Mouse (Mus musculus): ENCODE measurements around the gene Ptges. TPM values are rescaled to one million over a fixed set of nuclear protein-coding genes. Genes with fewer than 3 reads are reported as not detected.
"Not testable (repeated sequence)": the region's sequence is repeated elsewhere in the genome, so short reads cannot be mapped to it uniquely, and the experiment has no call there.

Gene Ptges
- polyA plus RNA-seq, 1 experiment: 37.2 TPM

GRCm38 (mm10) chr2:30918126-30918525 is 11.5 kb downstream of the Ptges start:
- 0 out of 2 replicates have a peak overlapping the region, but pooled peaks have one; percentile 0 for H3K27ac ChIP-seq (ENCODE audit: insufficient read depth, low read length)

GRCm38 (mm10) chr2:30917649-30918048 is 12.0 kb downstream of the Ptges start:
- H3K27ac ChIP-seq (ENCODE audit: insufficient read depth, low read length): no peak overlapping the region
- peaks cover 10% of the 10 kb centered on the region for H3K4me1 ChIP-seq (ENCODE audit: control insufficient read depth, insufficient read depth, low read length)
- no peak overlapping the region for H3K4me3 ChIP-seq (ENCODE audit: insufficient read depth, low read length)
- TF ChIP-seq POLR2A (IDR thresholded peaks at IDR 0.05; ENCODE audit: low read depth, low read length): no peak
- no peak for TF ChIP-seq CTCF (IDR thresholded peaks at IDR 0.05; ENCODE audit: borderline replicate concordance, insufficient read depth, low read length)

More at GRCm38 (mm10) chr2:30918126-30918525, 11.5 kb downstream of the Ptges start:
- Histone ChIP-seq H3K4me1 (ENCODE audit: control insufficient read depth, insufficient read depth, low read length) (peaks cover 10% of the 10 kb centered on the region), H3K4me3 (ENCODE audit: insufficient read depth, low read length) (no peak overlapping the region)
- no peak for TF ChIP-seq POLR2A (IDR thresholded peaks at IDR 0.05; ENCODE audit: low read depth, low read length)
- no peak for TF ChIP-seq CTCF (IDR thresholded peaks at IDR 0.05; ENCODE audit: borderline replicate concordance, insufficient read depth, low read length)

GRCm38 (mm10) chr2:30915933-30916332 is 13.7 kb downstream of the Ptges start:
- not testable (repeated sequence) for H3K4me3 ChIP-seq (ENCODE audit: insufficient read depth, low read length); H3K27ac ChIP-seq (ENCODE audit: insufficient read depth, low read length); H3K4me1 ChIP-seq (ENCODE audit: control insufficient read depth, insufficient read depth, low read length)

GRCm38 (mm10) chr2:30915376-30915775 is 14.3 kb downstream of the Ptges start:
- TF ChIP-seq CTCF (IDR thresholded peaks at IDR 0.05; ENCODE audit: borderline replicate concordance, insufficient read depth, low read length) (no peak), POLR2A (IDR thresholded peaks at IDR 0.05; ENCODE audit: low read depth, low read length) (no peak)
- no peak overlapping the region for H3K4me3 ChIP-seq (ENCODE audit: insufficient read depth, low read length)
- peaks cover 10% of the 10 kb centered on the region for H3K4me1 ChIP-seq (ENCODE audit: control insufficient read depth, insufficient read depth, low read length)
- H3K27ac ChIP-seq (ENCODE audit: insufficient read depth, low read length): no peak overlapping the region

DNA sequence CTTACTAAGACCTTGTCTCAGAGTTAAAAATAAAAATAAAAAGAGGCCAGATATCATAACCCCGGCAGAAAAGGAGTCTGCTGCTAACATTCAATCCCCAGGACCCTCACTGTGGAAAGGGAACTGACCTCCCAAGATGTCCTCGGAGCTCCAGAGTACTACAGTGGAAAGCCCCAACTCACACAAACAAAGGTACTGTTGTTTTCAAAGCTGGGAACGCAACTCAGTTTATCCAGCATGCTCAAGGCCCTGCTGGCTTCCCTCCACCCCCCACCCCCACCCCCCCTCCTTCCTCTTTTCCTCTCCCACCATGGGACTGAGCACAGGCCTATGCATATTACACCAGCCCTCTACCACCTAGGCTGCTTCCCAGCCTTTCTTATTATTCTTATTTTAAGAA is 14.8 kb downstream of the Ptges start:
- no peak overlapping the region for H3K27ac ChIP-seq (ENCODE audit: insufficient read depth, low read length)
- TF ChIP-seq CTCF (IDR thresholded peaks at IDR 0.05; ENCODE audit: borderline replicate concordance, insufficient read depth, low read length) (no peak), POLR2A (IDR thresholded peaks at IDR 0.05; ENCODE audit: low read depth, low read length) (no peak)

GRCm38 (mm10) chr2:30913022-30913421 is 16.6 kb downstream of the Ptges start:
- TF ChIP-seq POLR2A (IDR thresholded peaks at IDR 0.05; ENCODE audit: low read depth, low read length): no peak
- no peak for TF ChIP-seq CTCF (IDR thresholded peaks at IDR 0.05; ENCODE audit: borderline replicate concordance, insufficient read depth, low read length)
- Histone ChIP-seq H3K27ac (ENCODE audit: insufficient read depth, low read length) (no peak overlapping the region), H3K4me3 (ENCODE audit: insufficient read depth, low read length) (no peak overlapping the region), H3K4me1 (ENCODE audit: control insufficient read depth, insufficient read depth, low read length) (no peaks in the 10 kb centered on the region)

More for the DNA sequence above, 14.8 kb downstream of the Ptges start:
- peaks cover 9% of the 10 kb centered on the region for H3K4me1 ChIP-seq (ENCODE audit: control insufficient read depth, insufficient read depth, low read length)
- H3K4me3 ChIP-seq (ENCODE audit: insufficient read depth, low read length): no peak overlapping the region

DNA sequence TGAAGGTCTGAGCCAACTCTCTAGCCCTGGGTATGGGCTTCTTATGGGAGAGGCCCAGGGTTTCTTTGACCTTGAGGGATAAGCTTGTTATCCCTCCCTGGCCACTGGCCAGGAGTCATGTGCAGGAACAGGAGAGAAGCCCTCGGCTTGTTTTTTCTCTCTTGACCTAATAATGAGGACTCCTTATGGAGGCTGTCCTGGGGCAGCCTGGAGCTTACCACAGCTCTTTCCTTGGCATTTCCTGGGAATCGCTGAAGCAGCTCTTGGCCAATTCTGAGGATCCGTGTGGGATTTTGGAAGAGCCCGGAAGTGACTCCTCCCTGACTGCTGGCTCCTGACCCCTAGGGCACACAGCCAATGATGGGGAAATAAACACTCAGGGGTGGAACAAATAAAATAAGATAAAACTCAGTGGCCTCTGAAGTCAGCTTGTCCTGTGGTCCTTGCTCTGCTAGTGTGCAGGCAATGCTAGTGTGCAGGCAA is 17.3 kb downstream of the Ptges start:
- H3K27ac ChIP-seq (ENCODE audit: insufficient read depth, low read length): no peak overlapping the region
- TF ChIP-seq CTCF (IDR thresholded peaks at IDR 0.05; ENCODE audit: borderline replicate concordance, insufficient read depth, low read length) (no peak), POLR2A (IDR thresholded peaks at IDR 0.05; ENCODE audit: low read depth, low read length) (no peak)

GRCm38 (mm10) chr2:30906641-30907040 is 23.0 kb downstream of the Ptges start:
- Histone ChIP-seq H3K4me3 (ENCODE audit: insufficient read depth, low read length) (no peak overlapping the region), H3K4me1 (ENCODE audit: control insufficient read depth, insufficient read depth, low read length) (no peaks in the 10 kb centered on the region), H3K27ac (ENCODE audit: insufficient read depth, low read length) (no peak overlapping the region)
- TF ChIP-seq POLR2A (IDR thresholded peaks at IDR 0.05; ENCODE audit: low read depth, low read length): no peak
- TF ChIP-seq CTCF (IDR thresholded peaks at IDR 0.05; ENCODE audit: borderline replicate concordance, insufficient read depth, low read length): no peak

More for the DNA sequence above, 17.3 kb downstream of the Ptges start:
- Histone ChIP-seq H3K4me3 (ENCODE audit: insufficient read depth, low read length) (no peak overlapping the region), H3K4me1 (ENCODE audit: control insufficient read depth, insufficient read depth, low read length) (no peaks in the 10 kb centered on the region)

DNA sequence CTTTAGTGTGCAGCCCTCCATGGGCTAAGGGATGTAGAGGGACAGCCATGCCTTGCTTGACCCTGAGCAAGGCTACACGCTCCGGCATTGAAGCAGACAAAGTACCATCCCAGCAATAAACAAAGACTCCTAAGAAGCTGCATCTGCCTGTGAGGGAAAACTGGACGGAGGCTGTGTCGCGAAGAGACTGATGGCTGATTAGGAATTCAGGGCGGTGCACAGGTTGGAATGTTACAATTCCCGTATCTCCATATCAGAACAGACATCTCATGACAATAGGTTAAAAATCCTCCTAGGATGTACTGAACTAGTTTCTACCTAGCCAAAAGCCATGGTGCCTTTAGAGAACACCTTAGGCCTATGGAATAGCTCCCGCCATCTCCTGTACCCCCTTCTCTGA is 23.8 kb downstream of the Ptges start:
- Histone ChIP-seq H3K27ac (ENCODE audit: insufficient read depth, low read length) (no peak overlapping the region), H3K4me1 (ENCODE audit: control insufficient read depth, insufficient read depth, low read length) (no peaks in the 10 kb centered on the region)
- TF ChIP-seq POLR2A (IDR thresholded peaks at IDR 0.05; ENCODE audit: low read depth, low read length): no peak
- TF ChIP-seq CTCF (IDR thresholded peaks at IDR 0.05; ENCODE audit: borderline replicate concordance, insufficient read depth, low read length): no peak

DNA sequence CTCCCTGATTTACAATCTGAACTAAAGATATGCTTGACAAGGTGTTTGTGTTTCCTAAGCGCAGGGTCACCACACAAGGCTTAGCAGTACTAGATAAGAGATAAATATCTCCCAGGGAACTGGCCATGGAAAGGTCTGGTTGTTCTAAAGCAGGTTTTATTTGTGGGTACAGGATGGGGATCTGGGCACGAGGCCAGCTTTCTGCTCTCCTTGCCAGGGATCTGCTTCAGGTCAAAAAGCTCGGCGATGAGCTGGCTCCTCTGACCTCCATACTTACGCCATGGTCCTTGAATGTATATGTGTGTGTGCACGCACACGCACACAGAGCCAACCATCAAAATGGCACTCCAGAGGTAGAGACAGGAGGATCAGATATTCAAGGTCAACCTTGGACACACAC is 24.7 kb downstream of the Ptges start:
- H3K27ac ChIP-seq (ENCODE audit: insufficient read depth, low read length): no peak overlapping the region
- H3K4me1 ChIP-seq (ENCODE audit: control insufficient read depth, insufficient read depth, low read length): no peaks in the 10 kb centered on the region
- TF ChIP-seq POLR2A (IDR thresholded peaks at IDR 0.05; ENCODE audit: low read depth, low read length) (no peak), CTCF (IDR thresholded peaks at IDR 0.05; ENCODE audit: borderline replicate concordance, insufficient read depth, low read length) (no peak)
- no peak overlapping the region for H3K4me3 ChIP-seq (ENCODE audit: insufficient read depth, low read length)

More for the DNA sequence above, 23.8 kb downstream of the Ptges start:
- no peak overlapping the region for H3K4me3 ChIP-seq (ENCODE audit: insufficient read depth, low read length)

DNA sequence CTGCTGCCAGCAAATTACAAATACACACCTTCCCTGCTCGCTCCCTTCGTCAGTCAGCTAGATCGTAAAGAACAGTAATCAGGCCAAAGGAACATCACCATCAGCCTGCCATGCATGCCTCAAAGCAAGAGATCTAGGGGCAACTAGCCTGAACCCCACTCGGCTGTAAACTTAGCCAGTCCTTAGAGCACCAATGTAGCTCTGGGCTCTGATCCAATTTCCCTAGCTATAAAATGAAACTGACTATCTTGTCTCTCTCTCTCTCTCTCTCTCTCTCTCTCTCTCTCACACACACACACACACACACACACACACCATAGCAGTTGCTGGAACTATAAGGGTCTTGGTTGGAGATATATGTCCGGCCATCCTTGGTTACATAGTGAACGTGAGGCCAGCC is 25.4 kb downstream of the Ptges start:
- Histone ChIP-seq H3K4me1 (ENCODE audit: control insufficient read depth, insufficient read depth, low read length) (0 out of 2 replicates have a peak, but pooled peaks cover 3% of the 10 kb centered on the region), H3K27ac (ENCODE audit: insufficient read depth, low read length) (no peak overlapping the region), H3K4me3 (ENCODE audit: insufficient read depth, low read length) (no peak overlapping the region)
- TF ChIP-seq POLR2A (IDR thresholded peaks at IDR 0.05; ENCODE audit: low read depth, low read length): no peak
